Mouse (Mus musculus): ENCODE results near the gene Olfr799.

The Olfr799 gene

GRCm38 (mm10) chr10:129637184-129637583 lies at the start of gene Olfr799:
Gene Olfr799 (plus strand): TSS chr10:129637484.
- in situ Hi-C loops (cut with MboI): no loop called here

- in situ Hi-C loops (cut with MboI): no loop called here
These were observed 24.8 kb upstream of the Olfr799 start, which contains the start of gene Olfr796 for GRCm38 (mm10) chr10:129612470-129612869. Gene Olfr796 (minus strand): TSS chr10:129612570.

- in situ Hi-C loops (cut with MboI): no loop called here
These were observed 15.6 kb upstream of the Olfr799 start for GRCm38 (mm10) chr10:129621724-129622123.

GRCm38 (mm10) chr10:129623251-129623650 lies 14.0 kb upstream of the Olfr799 start:
- in situ Hi-C loops (cut with MboI): no loop called here

GRCm38 (mm10) chr10:129627834-129628233 lies 9.4 kb upstream of the Olfr799 start, which contains the start of gene Olfr798:
Gene Olfr798 (minus strand): TSS chr10:129627934.
- in situ Hi-C loops (cut with MboI): no loop called here

- in situ Hi-C loops (cut with MboI): no loop called here
These were observed 14.5 kb downstream of the Olfr799 start for GRCm38 (mm10) chr10:129651763-129652162.

- in situ Hi-C loops (cut with MboI): no loop called here
These were observed 20.1 kb downstream of the Olfr799 start, which contains the start of gene Olfr800 for GRCm38 (mm10) chr10:129657394-129657793. Gene Olfr800 (plus strand): TSS chr10:129657694.

- in situ Hi-C loops (cut with MboI): no loop called here
These were observed 36.5 kb downstream of the Olfr799 start, which contains the start of gene Olfr801 for GRCm38 (mm10) chr10:129673765-129674164. Gene Olfr801 (minus strand): TSS chr10:129673865.

- in situ Hi-C loops (cut with MboI): no loop called here
These were observed 50.8 kb downstream of the Olfr799 start, which contains the start of gene Olfr802 for GRCm38 (mm10) chr10:129688069-129688468. Gene Olfr802 (minus strand): TSS chr10:129688169.

GRCm38 (mm10) chr10:129694186-129694585 lies 56.9 kb downstream of the Olfr799 start, which contains the start of gene Olfr803:
Gene Olfr803 (minus strand): TSS chr10:129694286.
- in situ Hi-C loops (cut with MboI): no loop called here

Measured in mature B cell (primary cell).